Comparison of ENCODE assay signal across 12 mouse cellular contexts in the genomic region with DNA sequence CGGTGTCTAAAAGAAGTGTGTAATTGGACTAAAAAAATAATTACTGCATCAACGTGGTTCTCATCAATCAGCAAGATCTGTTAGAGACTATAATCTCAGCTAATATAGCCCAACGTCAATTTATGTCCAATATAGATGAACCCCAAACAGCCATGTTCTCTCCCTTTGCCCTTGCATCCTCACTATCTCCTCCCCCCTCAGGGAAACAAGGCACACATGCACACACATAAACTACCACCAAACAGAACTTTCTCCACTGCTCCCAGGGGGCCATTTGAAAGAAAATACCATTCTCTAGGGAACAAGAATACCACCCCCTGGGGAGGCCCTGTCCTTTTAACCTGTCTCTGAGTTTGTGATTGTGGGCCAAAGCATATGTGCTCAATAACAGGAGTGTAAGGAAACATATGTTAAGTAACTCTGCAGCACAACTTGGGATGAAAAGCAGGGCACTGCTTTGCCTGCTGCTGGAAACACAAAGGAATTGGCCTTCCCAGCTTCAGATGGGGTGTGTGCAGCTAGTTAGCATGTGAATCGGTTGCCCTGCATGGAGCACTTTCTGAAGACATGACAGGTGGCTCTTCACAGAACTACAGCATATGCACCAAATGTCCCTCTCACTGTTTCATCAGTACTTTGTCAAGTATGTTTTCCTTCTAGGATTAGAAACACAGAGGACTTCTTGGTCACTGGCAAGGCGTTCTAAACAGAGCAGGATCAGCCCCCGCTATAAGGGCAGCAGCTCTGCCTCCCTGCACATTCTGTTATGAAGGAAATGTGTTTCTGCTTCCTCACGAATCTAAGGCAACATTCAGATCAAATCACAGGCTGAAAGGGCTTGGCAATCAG.
A peak's percentile ranks its signal among the peaks of the same experiment; 100 is the strongest.
DNase-seq lines count a peak whose midpoint lies in the region; ATAC-seq lines count a peak whose summit lies in the region.
"Had no signal": no experiment of that assay in that cellular context is flagged by ENCODE, and none has a peak within 500 bp of the region (broad histone marks: within the 10 kb centered on the region; RNA-seq: fewer than 3 reads in every experiment).

No protein-coding gene starts in this region.

- H3K9ac ChIP-seq in embryonic facial prominence, embryonic 12.5 days = no peak overlapping the region
- H3K9ac ChIP-seq in hindbrain, embryonic 13.5 days = no peak overlapping the region
- H3K9ac ChIP-seq in neural tube, embryonic 11.5 days (ENCODE audit: low read length) = 0 out of 2 replicates have a peak overlapping the region, but pooled peaks have one; percentile 2
- H3K9ac ChIP-seq: liver, embryonic 14.5 days had no signal

- no peaks in the 10 kb centered on the region for H3K27me3 ChIP-seq in embryonic facial prominence, embryonic 12.5 days
- no peaks in the 10 kb centered on the region for H3K27me3 ChIP-seq in hindbrain, embryonic 13.5 days
- no peaks in the 10 kb centered on the region for H3K27me3 ChIP-seq in neural tube, embryonic 11.5 days (ENCODE audit: control insufficient read depth, insufficient read depth, low read length)
- H3K27me3 ChIP-seq: megakaryocyte, embryonic 14.5 days had no signal

- no peak overlapping the region for H3K4me3 ChIP-seq in embryonic facial prominence, embryonic 12.5 days
- no peak overlapping the region for H3K4me3 ChIP-seq in hindbrain, embryonic 13.5 days
- H3K4me3 ChIP-seq in neural tube, embryonic 11.5 days (ENCODE audit: low read depth, low read length) = no peak overlapping the region
- H3K4me3 ChIP-seq: megakaryocyte, embryonic 14.5 days had no signal

- 42% methylated on average over 7 of the region's 7 CpGs for WGBS in embryonic facial prominence, embryonic 12.5 days
- 19% methylated on average over 7 of the region's 7 CpGs for WGBS in hindbrain, embryonic 13.5 days
- 35% methylated on average over 7 of the region's 7 CpGs for WGBS in neural tube, embryonic 11.5 days

- DNase-seq in heart, adult 11 months = peak; percentile 66
- no peak for DNase-seq in heart, adult 18-20 months
- peak; percentile 53 for DNase-seq in neural tube, embryonic 11.5 days (ENCODE audit: low spot score)
- DNase-seq in spleen, postnatal 36 days (ENCODE audit: low spot score in 2 of 2) = no peak
- no peak for DNase-seq in gastrocnemius, postnatal 36 days
- DNase-seq in heart, adult 9 months (ENCODE audit: low spot score in 2 of 2) = no peak
- DNase-seq: kidney, adult 9 months; right cerebral cortex, postnatal 25 days had no signal

- peaks cover 29% of the 10 kb centered on the region for H3K4me1 ChIP-seq in embryonic facial prominence, embryonic 12.5 days
- H3K4me1 ChIP-seq in hindbrain, embryonic 13.5 days (replicated peaks) = peaks cover 59% of the 10 kb centered on the region
- peaks cover 28% of the 10 kb centered on the region for H3K4me1 ChIP-seq in neural tube, embryonic 11.5 days (ENCODE audit: control insufficient read depth, insufficient read depth, low read length)
- H3K4me1 ChIP-seq: megakaryocyte, embryonic 14.5 days had no signal

- 0 out of 2 replicates have a peak overlapping the region, but pooled peaks have one; percentile 47 for H3K27ac ChIP-seq in embryonic facial prominence, embryonic 12.5 days
- H3K27ac ChIP-seq in hindbrain, embryonic 13.5 days = peak overlapping the region; percentile 72
- H3K27ac ChIP-seq in neural tube, embryonic 11.5 days (ENCODE audit: low read depth, low read length) = peak overlapping the region; percentile 63
- H3K27ac ChIP-seq: liver, embryonic 14.5 days had no signal

- ATAC-seq in embryonic facial prominence, embryonic 12.5 days (ENCODE audit: insufficient number of reproducible peaks, insufficient read depth, low FRiP score, low TSS enrichment) = no peak
- peak; percentile 44; the same call in 1 of the 2 replicates for ATAC-seq in hindbrain, embryonic 13.5 days (ENCODE audit: low FRiP score)
- ATAC-seq in neural tube, embryonic 11.5 days (ENCODE audit: insufficient read depth, low FRiP score, low TSS enrichment) = peak; percentile 73

- H3K36me3 ChIP-seq in embryonic facial prominence, embryonic 12.5 days = no peaks in the 10 kb centered on the region
- no peaks in the 10 kb centered on the region for H3K36me3 ChIP-seq in hindbrain, embryonic 13.5 days
- no peaks in the 10 kb centered on the region for H3K36me3 ChIP-seq in neural tube, embryonic 11.5 days (ENCODE audit: control insufficient read depth, insufficient read depth, low read length)

- no peaks in the 10 kb centered on the region for H3K9me3 ChIP-seq in embryonic facial prominence, embryonic 12.5 days
- no peaks in the 10 kb centered on the region for H3K9me3 ChIP-seq in hindbrain, embryonic 13.5 days
- no peaks in the 10 kb centered on the region for H3K9me3 ChIP-seq in neural tube, embryonic 11.5 days (ENCODE audit: control insufficient read depth, low read length)

- intact Hi-C loops in gastrocnemius, postnatal 36 days (cut with DNase I) = loop anchor here (10.0 kb wide), 1 partner anchor 56 kb away; no protein-coding TSS in a partner anchor

- H3K4me2 ChIP-seq in embryonic facial prominence, embryonic 12.5 days (replicated peaks) = no peak overlapping the region
- no peak overlapping the region for H3K4me2 ChIP-seq in hindbrain, embryonic 13.5 days
- no peak overlapping the region for H3K4me2 ChIP-seq in neural tube, embryonic 11.5 days (ENCODE audit: low read depth)

Comparison
In these comparisons a context has a peak if more than half of its experiments do, and no peak if none do; other contexts are left out.
1. DNase-seq: peak in heart, adult 11 months (single experiment) and neural tube, embryonic 11.5 days (single experiment); none in heart, adult 18-20 months (0 of 2), spleen, postnatal 36 days (0 of 2), gastrocnemius, postnatal 36 days (0 of 2) and heart, adult 9 months (0 of 2).
2. Peak in every context shown above with its lines, with median percentiles within 50 percentile points of each other: H3K27ac ChIP-seq.